Mouse (Mus musculus): Measurements from ENCODE around the gene Pax6.

Pax6 gene

GRCm38 (mm10) chr2:105668271-105669270 is at the start of gene Pax6:
TSS of gene Pax6 (plus strand) at chr2:105668900.
- no peak for DNase-seq

- DNase-seq: no peak
These were observed 19.8 kb upstream of the Pax6 start for GRCm38 (mm10) chr2:105648933-105649332.

- DNase-seq: no peak
These were observed 12.2 kb upstream of the Pax6 start for GRCm38 (mm10) chr2:105656456-105656855.

- no peak for DNase-seq
These were observed 9.3 kb upstream of the Pax6 start for GRCm38 (mm10) chr2:105659350-105659749.

GRCm38 (mm10) chr2:105659926-105660873 is 8.5 kb upstream of the Pax6 start:
- no peak for DNase-seq

- DNase-seq: no peak
These were observed 7.7 kb upstream of the Pax6 start for GRCm38 (mm10) chr2:105660874-105661622.

- DNase-seq: no peak
These were observed 7.1 kb upstream of the Pax6 start for GRCm38 (mm10) chr2:105661623-105662066.

GRCm38 (mm10) chr2:105662121-105662520 is 6.6 kb upstream of the Pax6 start:
- DNase-seq: no peak

GRCm38 (mm10) chr2:105662606-105663005 is 6.1 kb upstream of the Pax6 start:
- no peak for DNase-seq

- DNase-seq: no peak
These were observed 5.6 kb upstream of the Pax6 start for GRCm38 (mm10) chr2:105663101-105663511.

GRCm38 (mm10) chr2:105664996-105665395 is 3.7 kb upstream of the Pax6 start:
- no peak for DNase-seq

GRCm38 (mm10) chr2:105665491-105666250 is 3.0 kb upstream of the Pax6 start:
- no peak for DNase-seq

GRCm38 (mm10) chr2:105666331-105666730 is 2.4 kb upstream of the Pax6 start:
- DNase-seq: no peak

GRCm38 (mm10) chr2:105666763-105667625 is 1.7 kb upstream of the Pax6 start:
- DNase-seq: no peak

GRCm38 (mm10) chr2:105667626-105667950 is 1.1 kb upstream of the Pax6 start:
- DNase-seq: no peak

GRCm38 (mm10) chr2:105669371-105669861 is 716 bp downstream of the Pax6 start:
- no peak for DNase-seq

GRCm38 (mm10) chr2:105669881-105670730 is 1.4 kb downstream of the Pax6 start:
- no peak for DNase-seq

GRCm38 (mm10) chr2:105670731-105671095 is 2.0 kb downstream of the Pax6 start:
- DNase-seq: no peak

GRCm38 (mm10) chr2:105671116-105671797 is 2.6 kb downstream of the Pax6 start:
- no peak for DNase-seq
